Comparison of ENCODE assay signal across 8 mouse cellular contexts in genomic region chr16:9994951-9995813, GRCm38 (mm10). TPM values are rescaled to one million over a fixed set of nuclear protein-coding genes. Genes with fewer than 3 reads are reported as not detected.
DNase-seq lines count a peak whose midpoint lies in the region; ATAC-seq and TF ChIP-seq lines count a peak whose summit lies in the region.

Gene Grin2a, minus strand, starts transcription at chr16:9995560.

- H3K27ac ChIP-seq in kidney, embryonic 15.5 days: no peak within 1 kb of the TSS
- no peak within 1 kb of the TSS for H3K27ac ChIP-seq in kidney, adult 2 months (ENCODE audit: insufficient read depth, low read depth, low read length)
- H3K27ac ChIP-seq in forebrain, embryonic 16.5 days (ENCODE audit: low read length): no peak within 1 kb of the TSS
- H3K27ac ChIP-seq in left cerebral cortex, adult 2 months: peak within 1 kb of the TSS; percentile 98
- peak within 1 kb of the TSS; percentile 81 for H3K27ac ChIP-seq in neural tube, embryonic 15.5 days (replicated peaks)

- H3K9me3 ChIP-seq in kidney, embryonic 15.5 days (replicated peaks): no peaks in the 10 kb centered on the region
- H3K9me3 ChIP-seq in forebrain, embryonic 16.5 days (ENCODE audit: control insufficient read depth, low read length): no peaks in the 10 kb centered on the region
- no peaks in the 10 kb centered on the region for H3K9me3 ChIP-seq in neural tube, embryonic 15.5 days (replicated peaks)

- no peak within 1 kb of the TSS for H3K9ac ChIP-seq in kidney, embryonic 15.5 days
- peak within 1 kb of the TSS; percentile 57 for H3K9ac ChIP-seq in forebrain, embryonic 16.5 days (replicated peaks; ENCODE audit: low read depth, low read length)
- H3K9ac ChIP-seq in neural tube, embryonic 15.5 days (replicated peaks): peak within 1 kb of the TSS; percentile 64

- TF ChIP-seq POLR2A in kidney, adult 2 months (IDR thresholded peaks at IDR 0.05; ENCODE audit: low read depth, low read length): no peak

- peak within 1 kb of the TSS; percentile 43 for H3K4me3 ChIP-seq in kidney, embryonic 15.5 days (replicated peaks)
- no peak within 1 kb of the TSS for H3K4me3 ChIP-seq in kidney, adult 2 months (ENCODE audit: insufficient read depth, low read depth, low read length)
- H3K4me3 ChIP-seq in forebrain, embryonic 16.5 days (replicated peaks; ENCODE audit: low read length): peak within 1 kb of the TSS; percentile 52
- H3K4me3 ChIP-seq in left cerebral cortex, adult 2 months: peak within 1 kb of the TSS; percentile 69
- peak within 1 kb of the TSS; percentile 65 for H3K4me3 ChIP-seq in neural tube, embryonic 15.5 days (replicated peaks)

- peaks cover 76% of the 10 kb centered on the region for H3K27me3 ChIP-seq in kidney, embryonic 15.5 days
- no peaks in the 10 kb centered on the region; the same call in 1 of the 2 replicates for H3K27me3 ChIP-seq in kidney, adult 2 months (replicated peaks; ENCODE audit: control insufficient read depth, insufficient read depth, low read length)
- peaks cover 46% of the 10 kb centered on the region for H3K27me3 ChIP-seq in forebrain, embryonic 16.5 days (replicated peaks; ENCODE audit: control insufficient read depth, insufficient read depth, low read length)
- peaks cover 48% of the 10 kb centered on the region for H3K27me3 ChIP-seq in neural tube, embryonic 15.5 days (replicated peaks)

- H3K4me2 ChIP-seq in kidney, embryonic 15.5 days: peak within 1 kb of the TSS; percentile 83
- H3K4me2 ChIP-seq in forebrain, embryonic 16.5 days (ENCODE audit: low read length): peak within 1 kb of the TSS; percentile 89
- H3K4me2 ChIP-seq in neural tube, embryonic 15.5 days: peak within 1 kb of the TSS; percentile 85

- no peak for DNase-seq in kidney, adult 2 months
- DNase-seq in cerebellum, adult 11 months: peak; percentile 77
- peak; percentile 74 to 77 for DNase-seq in left cerebral cortex, adult 2 months (ENCODE audit: extremely low spot score in 1 of 2, low spot score in 2 of 2)
- no peak for DNase-seq in thymus, postnatal 36 days
- no peak for DNase-seq in MN1 (ENCODE audit: low spot score)

- no peaks in the 10 kb centered on the region for H3K36me3 ChIP-seq in kidney, embryonic 15.5 days
- no peaks in the 10 kb centered on the region for H3K36me3 ChIP-seq in kidney, adult 2 months (ENCODE audit: control insufficient read depth, insufficient read depth, low read length)
- no peaks in the 10 kb centered on the region for H3K36me3 ChIP-seq in forebrain, embryonic 16.5 days (ENCODE audit: control insufficient read depth, insufficient read depth)
- H3K36me3 ChIP-seq in neural tube, embryonic 15.5 days: no peaks in the 10 kb centered on the region

- peaks cover 37% of the 10 kb centered on the region for H3K4me1 ChIP-seq in kidney, embryonic 15.5 days
- H3K4me1 ChIP-seq in kidney, adult 2 months (ENCODE audit: control insufficient read depth, insufficient read depth, low read length): no peaks in the 10 kb centered on the region
- H3K4me1 ChIP-seq in forebrain, embryonic 16.5 days (replicated peaks; ENCODE audit: control insufficient read depth, insufficient read depth, low read length): peaks cover 23% of the 10 kb centered on the region
- peaks cover 44% of the 10 kb centered on the region for H3K4me1 ChIP-seq in neural tube, embryonic 15.5 days

- no peak for TF ChIP-seq CTCF in kidney, adult 2 months (conservative IDR thresholded peaks at IDR 0.05; ENCODE audit: insufficient read depth, insufficient read length, low read depth, low read length)
- no peak for TF ChIP-seq CTCF in left cerebral cortex, adult 2 months (IDR thresholded peaks at IDR 0.05)

- intact Hi-C loops in left cerebral cortex, adult 2 months (cut with DNase I): loop anchor here (1.0 to 10.0 kb wide), 8 partner anchors 40 to 1112 kb away; no protein-coding TSS in a partner anchor

- ATAC-seq in kidney, embryonic 15.5 days (replicated peaks; ENCODE audit: low FRiP score): no peak
- peak; percentile 42 for ATAC-seq in forebrain, embryonic 16.5 days
- peak; percentile 57 for ATAC-seq in neural tube, embryonic 15.5 days (ENCODE audit: low FRiP score)

- under 1% methylated on average over 68 of the region's 69 CpGs for WGBS in kidney, embryonic 15.5 days
- 1% methylated on average over 69 of the region's 69 CpGs for WGBS in kidney, adult 2 months
- under 1% methylated on average over 68 of the region's 69 CpGs for WGBS in forebrain, embryonic 16.5 days
- WGBS in neural tube, embryonic 15.5 days: under 1% methylated on average over 68 of the region's 69 CpGs

RNA-seq across cellular contexts. Expression of gene Grin2a, which starts in this region (rescaled TPM):
- 0.24 and 0.44 TPM in 2 replicates for polyA plus RNA-seq in kidney, embryonic 15.5 days (2015; fragmentation: Nextera tagmentation; extraction: Ambion mirVana)
- not detected in 2 replicates for polyA plus RNA-seq in kidney, adult 2 months (2012; rRNA removed)
- 1.2 and 3.6 TPM in 2 replicates for polyA plus RNA-seq in forebrain, embryonic 16.5 days (2015; fragmentation: Nextera tagmentation; extraction: Ambion mirVana)
- 100 to 1,000 TPM; 274 to 277 TPM for total RNA-seq in left cerebral cortex, adult 2 months (2021)
- polyA plus RNA-seq in neural tube, embryonic 15.5 days (2015; fragmentation: Nextera tagmentation; extraction: Ambion mirVana): 11.2 and 15.6 TPM in 2 replicates

Comparison
In these comparisons a context has a peak if more than half of its experiments do, and no peak if none do; other contexts are left out.
1. H3K27ac ChIP-seq: peak in left cerebral cortex, adult 2 months (single experiment) and neural tube, embryonic 15.5 days (single experiment); none in kidney, embryonic 15.5 days (single experiment), kidney, adult 2 months (single experiment) and forebrain, embryonic 16.5 days (single experiment).
2. DNase-seq: peak in cerebellum, adult 11 months (single experiment) and left cerebral cortex, adult 2 months (2 of 2); none in kidney, adult 2 months (single experiment), thymus, postnatal 36 days (0 of 2) and MN1 (single experiment).
3. Peak in every context shown above with its lines, with median percentiles within 50 percentile points of each other: H3K4me2 ChIP-seq.